Mouse (Mus musculus) CD4-positive, CD25-positive, alpha-beta regulatory T cell, adult 4 months (primary cell): ENCODE results near the gene Prkcb. TPM values are rescaled to one million over a fixed set of nuclear protein-coding genes. Genes with fewer than 3 reads are reported as not detected.
A peak's percentile ranks its signal among the peaks of the same experiment; 100 is the strongest.

Source experiments
- ATAC-seq: one replicate; pipeline ENCODE4 v1.8.0; 2017
- polyA plus RNA-seq, 2 experiments: library from polyadenylated mRNA; unstranded; fragments of 100-300 nt; shearing (Covaris generic); gene quantifications; one replicate each; pipeline ENCODE4 v1.2.1; 2017

Gene Prkcb
- polyA plus RNA-seq, 2 experiments from 2014 or later, result 64.4 to 70.8 TPM

GRCm38 (mm10) chr7:122372349-122372748, 83.8 kb downstream of the Prkcb start:
- ATAC-seq, result no peak

- ATAC-seq, result no peak
Observed at GRCm38 (mm10) chr7:122376845-122377244, 88.3 kb downstream of the Prkcb start.

- ATAC-seq, result no peak
Observed at GRCm38 (mm10) chr7:122377967-122378366, 89.4 kb downstream of the Prkcb start.

GRCm38 (mm10) chr7:122378473-122378872, 89.9 kb downstream of the Prkcb start:
- ATAC-seq, result no peak

GRCm38 (mm10) chr7:122379292-122379691, 90.7 kb downstream of the Prkcb start:
- no peak for ATAC-seq

GRCm38 (mm10) chr7:122380336-122381130, 92.0 kb downstream of the Prkcb start:
- no peak for ATAC-seq

- no peak for ATAC-seq
Observed at GRCm38 (mm10) chr7:122381560-122381959, 93.0 kb downstream of the Prkcb start.

GRCm38 (mm10) chr7:122383260-122383659, 94.7 kb downstream of the Prkcb start:
- no peak for ATAC-seq

GRCm38 (mm10) chr7:122384891-122385290, 96.3 kb downstream of the Prkcb start:
- no peak for ATAC-seq

GRCm38 (mm10) chr7:122386567-122386966, 98.0 kb downstream of the Prkcb start:
- ATAC-seq, result no peak

GRCm38 (mm10) chr7:122387896-122388295, 99.3 kb downstream of the Prkcb start:
- peak; percentile 49 for ATAC-seq

- ATAC-seq, result no peak
Observed at GRCm38 (mm10) chr7:122388858-122389257, 100.3 kb downstream of the Prkcb start.

- ATAC-seq, result no peak
Observed at GRCm38 (mm10) chr7:122389633-122390032, 101.1 kb downstream of the Prkcb start.

GRCm38 (mm10) chr7:122390200-122390599, 101.6 kb downstream of the Prkcb start:
- peak; percentile 57 for ATAC-seq

GRCm38 (mm10) chr7:122390683-122391082, 102.1 kb downstream of the Prkcb start:
- no peak for ATAC-seq

GRCm38 (mm10) chr7:122391382-122391781, 102.8 kb downstream of the Prkcb start:
- ATAC-seq, result no peak

- ATAC-seq, result peak; percentile 56
Observed at GRCm38 (mm10) chr7:122393964-122394363, 105.4 kb downstream of the Prkcb start.

GRCm38 (mm10) chr7:122395159-122395975, 106.8 kb downstream of the Prkcb start:
- peak; percentile 22 for ATAC-seq

GRCm38 (mm10) chr7:122395976-122396315, 107.4 kb downstream of the Prkcb start:
- no peak for ATAC-seq

- peak; percentile 59 for ATAC-seq
Observed at GRCm38 (mm10) chr7:122397699-122398098, 109.1 kb downstream of the Prkcb start.

- peak; percentile 77 for ATAC-seq
Observed at GRCm38 (mm10) chr7:122402041-122402440, 113.5 kb downstream of the Prkcb start.

- no peak for ATAC-seq
Observed at GRCm38 (mm10) chr7:122403343-122403742, 114.8 kb downstream of the Prkcb start.

- ATAC-seq, result no peak
Observed at GRCm38 (mm10) chr7:122404571-122405393, 116.2 kb downstream of the Prkcb start.
